Mouse (Mus musculus): ENCODE measurements around the gene Ndufa12.
A peak's percentile ranks its signal among the peaks of the same experiment; 100 is the strongest.

Gene Ndufa12

DNA sequence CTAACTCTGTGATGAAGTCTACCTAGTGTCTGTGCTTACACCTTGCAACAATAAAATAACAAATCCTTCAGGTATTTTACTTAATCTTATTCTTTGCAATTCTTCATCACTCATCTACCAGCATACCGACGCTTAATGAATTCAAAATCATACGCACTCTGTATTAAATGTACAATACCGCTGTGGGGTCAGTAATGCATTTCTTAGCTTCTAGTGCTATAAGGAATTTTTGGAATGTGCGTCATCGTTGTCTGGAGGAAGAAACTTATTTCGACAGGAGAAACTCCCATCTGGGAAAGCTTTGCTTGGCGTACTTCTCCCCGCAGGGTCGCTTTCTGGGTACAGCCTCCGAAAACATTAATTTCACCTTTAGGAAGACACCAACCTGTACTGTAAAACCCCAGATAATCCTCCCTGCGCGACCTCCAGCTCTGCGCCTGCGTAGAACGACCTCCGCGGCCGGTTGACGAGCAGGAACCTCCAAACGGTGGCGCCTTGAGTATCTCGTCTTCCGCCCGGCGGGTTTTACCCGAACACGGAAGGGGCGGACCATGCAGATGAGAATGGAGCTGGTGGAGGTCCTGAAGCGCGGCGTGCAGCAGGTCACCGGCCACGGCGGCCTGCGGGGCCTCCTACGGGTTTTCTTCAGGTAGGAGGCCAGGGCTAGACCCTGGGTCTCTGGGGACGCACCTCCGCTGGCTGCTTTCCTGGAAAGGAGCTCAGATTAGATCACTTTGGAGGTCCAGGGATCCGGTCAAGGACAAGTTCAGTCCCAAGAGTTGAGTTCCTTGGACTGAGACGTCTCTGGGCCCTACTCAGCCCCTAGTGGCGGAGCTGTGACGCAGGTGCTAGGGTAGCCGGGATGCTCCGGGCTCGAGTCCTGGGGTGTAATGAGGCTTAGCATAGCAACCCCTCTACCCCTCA is at the start of gene Ndufa12:
Ndufa12 (plus strand) TSS at position 239 of the 924 bp plus-strand sequence.
- peak; percentile 96 to 99 for DNase-seq (ENCODE audit: inconsistent age in 2 of 2, low spot score in 1 of 2)

GRCm38 (mm10) chr10:94151488-94151887 is 47.0 kb upstream of the Ndufa12 start:
- DNase-seq (ENCODE audit: inconsistent age in 2 of 2, low spot score in 1 of 2), result no peak

DNA sequence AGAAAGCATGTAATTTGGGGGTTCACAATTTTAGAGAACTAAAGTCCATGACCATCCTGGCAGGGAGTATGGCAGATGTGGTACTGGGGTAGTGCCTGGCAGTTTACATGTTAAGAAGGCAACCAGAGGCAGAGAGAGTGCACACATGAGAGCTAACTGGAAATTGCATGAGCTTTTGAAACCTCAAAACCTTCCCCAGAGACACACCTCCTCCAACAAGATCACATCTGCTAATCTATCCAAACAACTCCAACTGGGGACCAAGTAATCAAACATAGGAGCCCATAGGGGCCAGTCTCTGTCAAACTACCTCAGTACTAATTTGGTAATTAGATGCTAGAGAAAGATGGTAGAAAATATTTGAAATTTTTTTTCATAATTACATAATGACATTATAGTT is 44.7 kb upstream of the Ndufa12 start:
- no peak for DNase-seq (ENCODE audit: inconsistent age in 2 of 2, low spot score in 1 of 2)

DNA sequence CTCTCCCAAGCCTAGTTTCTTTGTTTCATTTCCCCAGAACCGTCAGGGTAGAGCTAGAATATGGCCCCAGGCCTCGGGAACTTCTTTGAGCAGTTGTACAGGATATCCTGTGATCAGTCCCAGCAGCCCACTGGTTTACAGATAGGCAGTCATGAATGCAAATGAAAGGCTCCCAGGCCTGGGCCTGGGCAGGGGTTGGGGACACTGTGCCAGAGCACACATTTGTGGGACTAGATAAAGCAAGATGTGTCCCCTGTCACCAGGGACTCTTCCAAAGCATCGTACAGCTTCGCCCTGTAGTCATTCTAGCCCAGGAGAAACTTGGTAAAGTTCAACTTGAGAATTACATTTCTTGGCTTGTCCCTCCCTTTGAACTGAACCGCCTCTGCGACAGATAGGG is 39.6 kb upstream of the Ndufa12 start:
- no peak for DNase-seq (ENCODE audit: inconsistent age in 2 of 2, low spot score in 1 of 2)

- DNase-seq (ENCODE audit: inconsistent age in 2 of 2, low spot score in 1 of 2), result no peak
Observed at GRCm38 (mm10) chr10:94159406-94159805, 39.1 kb upstream of the Ndufa12 start.

- DNase-seq (ENCODE audit: inconsistent age in 2 of 2, low spot score in 1 of 2), result no peak
Observed at GRCm38 (mm10) chr10:94161051-94161765, 37.3 kb upstream of the Ndufa12 start.

DNA sequence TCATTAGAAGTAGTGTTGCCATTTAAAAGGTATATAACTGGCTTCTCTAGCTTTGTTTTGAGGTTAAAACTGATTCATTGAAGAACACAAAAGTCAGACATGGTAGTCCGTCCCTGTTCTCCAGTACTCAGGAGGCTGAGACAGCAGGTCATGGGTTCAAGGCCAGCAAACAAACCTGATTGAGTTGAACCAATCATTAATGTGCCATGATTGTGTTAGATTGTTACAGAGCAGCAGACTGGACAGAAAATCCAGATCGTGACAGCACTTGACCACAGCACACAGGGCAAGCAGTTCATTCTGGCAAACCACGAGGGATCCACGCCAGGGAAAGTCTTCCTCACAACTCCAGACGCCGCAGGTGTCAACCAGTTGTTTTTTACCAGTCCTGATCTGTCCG is 36.5 kb upstream of the Ndufa12 start:
- DNase-seq (ENCODE audit: inconsistent age in 2 of 2, low spot score in 1 of 2), result no peak

- DNase-seq (ENCODE audit: inconsistent age in 2 of 2, low spot score in 1 of 2), result no peak
Observed at GRCm38 (mm10) chr10:94164104-94164845, 34.2 kb upstream of the Ndufa12 start.

GRCm38 (mm10) chr10:94165426-94165825 is 33.1 kb upstream of the Ndufa12 start:
- DNase-seq (ENCODE audit: inconsistent age in 2 of 2, low spot score in 1 of 2), result no peak

DNA sequence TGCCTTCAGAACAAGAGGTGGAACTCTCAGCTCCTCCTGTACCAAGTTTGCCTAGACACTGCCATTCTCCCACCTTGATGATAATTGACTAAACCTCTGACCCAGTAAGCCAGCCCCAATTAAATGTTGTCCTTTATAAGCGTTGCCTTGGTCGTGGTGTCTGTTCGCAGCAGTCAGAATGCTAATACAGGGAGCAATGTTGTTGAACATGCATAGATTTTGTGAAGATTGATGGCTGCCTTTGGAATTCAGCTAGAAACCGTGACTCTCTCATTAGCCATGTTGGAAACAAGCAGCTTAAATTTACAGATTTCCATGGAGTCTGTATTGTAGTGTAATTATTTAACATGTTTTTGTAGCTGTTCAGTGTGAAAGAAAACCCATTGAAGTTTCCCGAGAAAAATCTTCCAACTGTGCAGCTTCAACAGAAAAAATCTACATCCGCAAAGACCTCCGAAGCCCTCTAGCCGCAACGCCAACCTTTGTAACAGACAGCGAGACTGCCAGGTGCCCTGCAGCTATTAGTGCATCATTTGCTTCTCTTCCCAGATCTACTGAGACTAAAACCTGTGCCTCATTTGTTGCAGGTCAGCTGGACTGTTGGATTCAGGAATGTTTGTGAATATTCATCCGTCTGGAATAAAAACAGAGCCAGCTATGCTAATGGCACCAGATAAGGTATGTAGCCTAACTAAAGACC is 31.3 kb upstream of the Ndufa12 start:
- DNase-seq (ENCODE audit: inconsistent age in 2 of 2, low spot score in 1 of 2), result no peak

DNA sequence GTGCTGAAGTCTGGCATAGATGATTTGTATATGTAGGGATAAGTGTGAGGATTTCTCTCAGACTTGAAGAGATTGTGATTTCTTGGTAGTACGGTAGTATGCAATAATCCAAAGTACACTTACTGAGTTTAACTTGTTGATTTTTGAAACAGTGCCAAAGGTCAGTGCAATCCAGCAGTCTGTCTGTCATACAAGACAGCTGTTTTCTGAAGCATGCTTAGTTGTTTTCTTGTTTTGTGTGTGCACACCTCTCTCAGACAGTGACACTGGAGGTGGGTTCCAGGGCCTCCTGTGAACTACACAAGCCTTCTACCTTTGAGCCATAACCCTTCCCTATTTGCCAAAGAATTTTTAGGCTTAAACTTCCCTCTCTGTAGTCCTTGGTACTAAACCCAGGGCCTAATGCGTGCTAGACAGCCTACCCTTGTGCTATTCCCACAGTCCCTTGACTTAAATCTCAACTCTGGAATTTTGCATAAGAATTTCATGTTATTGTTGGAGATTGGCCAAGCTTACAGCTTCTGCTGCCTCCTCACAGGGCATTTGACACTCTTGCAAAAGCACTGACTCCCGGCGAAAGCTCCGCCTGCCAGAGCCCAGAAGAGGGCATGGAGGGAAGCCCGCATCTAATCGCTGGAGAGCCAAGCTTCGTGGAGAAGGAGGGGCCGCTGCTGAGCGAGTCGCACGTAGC is 26.9 kb upstream of the Ndufa12 start:
- peak in 1 of 2 experiments; percentile 53 for DNase-seq (ENCODE audit: inconsistent age in 2 of 2, low spot score in 1 of 2)

GRCm38 (mm10) chr10:94172137-94172536 is 26.4 kb upstream of the Ndufa12 start:
- DNase-seq (ENCODE audit: inconsistent age in 2 of 2, low spot score in 1 of 2), result no peak

- DNase-seq (ENCODE audit: inconsistent age in 2 of 2, low spot score in 1 of 2), result no peak
Observed at GRCm38 (mm10) chr10:94172706-94173105, 25.8 kb upstream of the Ndufa12 start.

GRCm38 (mm10) chr10:94174652-94175051 is 23.9 kb upstream of the Ndufa12 start:
- peak; percentile 23 to 68 for DNase-seq (ENCODE audit: inconsistent age in 2 of 2, low spot score in 1 of 2)

GRCm38 (mm10) chr10:94183199-94183598 is 15.3 kb upstream of the Ndufa12 start:
- no peak for DNase-seq (ENCODE audit: inconsistent age in 2 of 2, low spot score in 1 of 2)

GRCm38 (mm10) chr10:94204973-94205372 is 6.5 kb downstream of the Ndufa12 start:
- no peak for DNase-seq (ENCODE audit: inconsistent age in 2 of 2, low spot score in 1 of 2)

- no peak for DNase-seq (ENCODE audit: inconsistent age in 2 of 2, low spot score in 1 of 2)
Observed at GRCm38 (mm10) chr10:94210718-94211618, 12.4 kb downstream of the Ndufa12 start.

GRCm38 (mm10) chr10:94211725-94212124 is 13.2 kb downstream of the Ndufa12 start:
- DNase-seq (ENCODE audit: inconsistent age in 2 of 2, low spot score in 1 of 2), result no peak

Measured in adrenal gland, adult (tissue).